Mouse (Mus musculus): ENCODE measurements at regions not wholly inside any gene's neighbourhood (a gene's known extent, or its start where the extent isn't known, plus 50 kb on each side); places are given as distances from the start of the nearest gene placed in this dataset.

- no peak for TF ChIP-seq GATA1 (IDR thresholded peaks at IDR 0.05; ENCODE audit: borderline replicate concordance, low read length)
- TF ChIP-seq FLI1 (IDR thresholded peaks at IDR 0.05; ENCODE audit: low read length) = no peak
These were observed 56.8 kb downstream of the Sox1 start for GRCm38 (mm10) chr8:12451857-12452256.

Measured in megakaryocyte, embryonic 14.5 days (primary cell).